Mouse (Mus musculus) stomach, embryonic 16.5 days (tissue): ENCODE data around the gene Nrbf2. TPM values are rescaled to one million over a fixed set of nuclear protein-coding genes. Genes with fewer than 3 reads are reported as not detected.

Experiments used
- ATAC-seq: fragments of 200-750 bp; cut with Nextera tagmentation; 2 replicates; pipeline ENCODE4 v1.8.0; 2017; ENCODE audit warnings: moderate number of reproducible peaks, moderate TSS enrichment; ENCODE audit not compliant: insufficient read depth, low FRiP score
- H3K27ac ChIP-seq: fragments of 300-500 bp; sonication (generic); 2 replicates; pipeline ENCODE4 v1.5.1; 2014; ENCODE audit warnings: low read length
- H3K27me3 ChIP-seq: fragments of 300-500 bp; sonication (generic); 2 replicates; pipeline ENCODE4 v1.6.1; 2014; ENCODE audit warnings: low read length, control low read depth, mixed read lengths; ENCODE audit not compliant: control insufficient read depth, insufficient read depth
- H3K36me3 ChIP-seq: fragments of 300-500 bp; sonication (generic); 2 replicates; pipeline ENCODE4 v1.6.1; 2014; ENCODE audit warnings: low read length; ENCODE audit not compliant: control insufficient read depth, insufficient read depth
- H3K4me1 ChIP-seq: fragments of 300-500 bp; sonication (generic); 2 replicates; pipeline ENCODE4 v1.6.1; 2014; ENCODE audit warnings: low read length, control low read depth, mixed read lengths; ENCODE audit not compliant: control insufficient read depth, insufficient read depth
- H3K4me2 ChIP-seq: fragments of 300-500 bp; sonication (generic); 2 replicates; pipeline ENCODE4 v1.6.1; 2014; ENCODE audit warnings: low read depth, low read length, mixed read lengths
- H3K4me3 ChIP-seq: fragments of 300-500 bp; sonication (generic); replicated peaks from 2 replicates; pipeline ENCODE4 v1.5.1; 2014; ENCODE audit warnings: mild to moderate bottlenecking, low read length
- H3K9ac ChIP-seq: fragments of 300-500 bp; sonication (generic); 2 replicates; pipeline ENCODE4 v1.6.1; 2014; ENCODE audit warnings: low read length
- H3K9me3 ChIP-seq: fragments of 300-500 bp; sonication (generic); replicated peaks from 2 replicates; pipeline ENCODE4 v1.6.1; 2016; ENCODE audit warnings: low read length, control low read depth; ENCODE audit not compliant: control insufficient read depth
- WGBS: fragments of 180-500 bp; shearing (Covaris S2); extraction: QIAGEN DNeasy Blood & Tissue Kit; methylation state at CpG from one replicate; pipeline ENCODE4 v1.1.7; 2014; 5-methylcytosine and 5-hydroxymethylcytosine counted together
- polyA plus RNA-seq: library from polyadenylated mRNA; unstranded; fragments of >200 nt; fragmentation: Nextera tagmentation; extraction: Ambion mirVana; gene quantifications from 2 replicates; pipeline ENCODE4 v1.2.1, GENCODE M21; 2015

Nrbf2 gene
- polyA plus RNA-seq: 35.7 and 37.6 TPM in 2 replicates

DNA sequence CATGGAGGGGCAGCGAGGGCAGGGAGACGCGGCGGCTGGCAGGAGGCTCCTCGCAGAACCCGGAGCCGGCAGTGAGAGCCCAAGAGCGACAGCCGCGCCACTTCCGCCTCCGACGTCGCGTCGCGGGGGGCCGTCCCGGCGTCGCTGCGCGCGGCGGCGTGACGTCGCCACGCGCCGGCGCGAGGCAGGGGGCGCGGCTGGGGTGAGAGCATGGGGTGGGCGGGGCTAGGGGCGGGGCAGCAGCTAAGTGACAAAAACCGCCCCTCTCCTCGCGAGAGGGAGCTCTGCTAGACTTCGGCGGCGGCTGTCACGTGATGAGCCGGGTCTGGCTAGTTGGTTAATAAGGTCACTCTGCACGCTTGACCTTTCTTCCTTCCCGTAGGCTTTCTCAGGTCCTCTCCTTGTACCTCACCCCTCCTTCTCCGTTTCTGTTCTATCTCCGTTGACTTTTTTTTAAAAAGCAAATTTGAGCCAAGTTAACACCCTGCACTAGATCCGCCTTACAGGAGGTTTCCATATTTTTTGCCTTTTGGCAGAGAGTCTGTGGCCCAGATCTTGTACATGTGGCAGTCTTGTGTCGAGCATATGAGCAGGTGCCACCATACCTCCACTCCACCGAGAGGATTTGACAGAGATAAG, at the start of gene Nrbf2:
Nrbf2 (minus strand) TSS at position 130 of the 639 bp plus-strand sequence.
- H3K4me1 ChIP-seq: peaks cover 17% of the 10 kb centered on the region
- peak within 1 kb of the TSS; percentile 76 for H3K27ac ChIP-seq
- ATAC-seq: peak; percentile 91
- no peaks in the 10 kb centered on the region for H3K9me3 ChIP-seq
- H3K4me2 ChIP-seq: peak within 1 kb of the TSS; percentile 81
- H3K36me3 ChIP-seq: no peaks in the 10 kb centered on the region
- peak within 1 kb of the TSS; percentile 91 for H3K9ac ChIP-seq
- H3K4me3 ChIP-seq: peak within 1 kb of the TSS; percentile 90
- H3K27me3 ChIP-seq: no peaks in the 10 kb centered on the region
- WGBS: 2% methylated on average over 52 of the region's 52 CpGs

GRCm38 (mm10) chr10:67330580-67330979, 45.5 kb upstream of the Nrbf2 start:
- Histone ChIP-seq H3K27me3 (no peaks in the 10 kb centered on the region; the same call in 1 of the 2 replicates), H3K4me1 (no peaks in the 10 kb centered on the region), H3K9ac (no peak overlapping the region), H3K9me3 (no peaks in the 10 kb centered on the region), H3K27ac (no peak overlapping the region), H3K4me3 (no peak overlapping the region), H3K36me3 (no peaks in the 10 kb centered on the region), H3K4me2 (no peak overlapping the region)
- 55% methylated on average over 2 of the region's 2 CpGs for WGBS
- no peak for ATAC-seq

DNA sequence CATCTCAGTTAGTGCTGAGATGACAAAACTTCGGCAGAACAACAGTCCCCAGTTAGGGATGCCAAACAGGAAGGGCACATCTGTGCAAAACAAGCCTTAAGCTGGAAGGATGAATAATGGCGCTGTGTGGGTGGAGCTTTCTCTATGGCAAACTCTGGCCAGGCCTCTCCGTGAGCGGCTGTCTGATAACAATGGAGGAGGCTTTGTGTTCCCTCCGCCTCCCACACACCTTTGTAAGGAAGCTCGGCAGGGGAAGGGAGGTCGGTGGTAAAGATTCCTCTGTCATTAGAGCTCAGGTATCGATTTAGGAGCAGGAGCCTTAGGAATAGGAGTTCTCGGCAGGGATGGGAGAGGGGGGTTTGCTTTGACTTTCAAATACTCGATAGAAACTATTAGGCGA, 44.6 kb upstream of the Nrbf2 start:
- Histone ChIP-seq H3K27ac (no peak overlapping the region), H3K27me3 (no peaks in the 10 kb centered on the region; the same call in 1 of the 2 replicates), H3K4me2 (no peak overlapping the region), H3K9me3 (no peaks in the 10 kb centered on the region), H3K4me1 (no peaks in the 10 kb centered on the region), H3K9ac (no peak overlapping the region), H3K36me3 (no peaks in the 10 kb centered on the region), H3K4me3 (no peak overlapping the region)
- 35% methylated on average over 11 of the region's 11 CpGs for WGBS
- no peak for ATAC-seq

DNA sequence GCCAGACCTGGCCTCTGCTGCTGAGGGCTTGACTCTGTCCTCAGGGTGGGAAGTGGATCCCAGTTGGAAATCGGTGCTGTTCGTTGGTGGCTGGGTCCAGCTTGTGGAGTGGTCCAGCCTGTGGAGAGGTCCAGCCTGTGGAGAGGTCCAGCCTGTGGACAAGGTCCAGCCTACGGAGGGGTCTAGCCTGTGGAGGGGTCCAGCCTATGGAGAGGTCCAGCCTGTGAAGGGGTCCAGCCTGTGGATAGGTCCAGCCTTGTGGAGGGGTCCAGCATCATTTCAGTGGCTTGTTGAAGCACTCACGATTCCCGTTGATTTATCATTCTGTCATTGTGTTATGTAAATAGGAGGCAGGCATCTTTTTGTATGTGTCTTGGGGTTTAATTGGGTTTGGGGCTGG, 43.1 kb upstream of the Nrbf2 start:
- ATAC-seq: no peak
- 72% methylated on average over 5 of the region's 5 CpGs for WGBS
- H3K36me3 ChIP-seq: no peaks in the 10 kb centered on the region
- no peaks in the 10 kb centered on the region; the same call in 1 of the 2 replicates for H3K27me3 ChIP-seq
- H3K4me2 ChIP-seq: no peak overlapping the region
- no peak overlapping the region for H3K4me3 ChIP-seq
- H3K27ac ChIP-seq: no peak overlapping the region
- H3K9ac ChIP-seq: no peak overlapping the region
- H3K4me1 ChIP-seq: no peaks in the 10 kb centered on the region
- H3K9me3 ChIP-seq: no peaks in the 10 kb centered on the region

DNA sequence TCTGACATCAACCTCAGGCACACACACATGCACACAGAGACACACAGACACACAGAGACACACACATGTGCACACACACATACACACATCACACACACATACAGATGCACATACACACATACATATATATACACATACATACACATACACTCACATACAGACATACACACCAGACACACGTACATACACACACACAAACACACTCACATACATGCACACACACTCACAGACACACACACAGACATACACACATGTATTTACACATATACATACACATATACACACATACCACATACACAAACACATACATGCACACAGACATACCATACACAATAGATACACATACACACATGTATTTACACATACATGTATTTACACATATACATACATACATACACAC, 38.9 kb upstream of the Nrbf2 start:
- no peak overlapping the region for H3K9ac ChIP-seq
- H3K27ac ChIP-seq: no peak overlapping the region
- WGBS: 76% methylated on average over 1 of the region's 1 CpGs
- H3K36me3 ChIP-seq: no peaks in the 10 kb centered on the region
- H3K4me2 ChIP-seq: no peak overlapping the region
- no peaks in the 10 kb centered on the region for H3K9me3 ChIP-seq
- H3K4me1 ChIP-seq: no peaks in the 10 kb centered on the region
- H3K27me3 ChIP-seq: no peaks in the 10 kb centered on the region; the same call in 1 of the 2 replicates
- no peak for ATAC-seq
- H3K4me3 ChIP-seq: no peak overlapping the region

DNA sequence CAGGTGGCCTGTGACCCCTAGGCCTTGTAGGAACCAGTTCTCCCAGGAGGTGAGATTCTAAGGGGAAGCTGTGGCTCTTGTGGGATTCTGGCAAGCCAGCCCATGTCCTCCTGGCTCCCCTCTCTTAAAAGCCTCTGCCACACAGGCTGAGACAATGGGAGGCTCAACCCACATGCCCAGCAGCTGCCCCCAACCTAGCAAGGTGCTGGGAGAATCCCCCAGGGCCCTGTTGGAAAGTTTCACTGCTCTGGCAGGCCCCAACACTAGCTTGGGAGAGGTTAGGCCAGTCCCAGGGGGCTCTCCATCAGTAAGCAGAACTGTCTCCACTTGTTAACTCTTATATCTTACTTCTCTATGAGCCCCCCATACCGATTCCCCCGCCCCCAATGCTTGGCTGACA, 36.3 kb upstream of the Nrbf2 start:
- no peak for ATAC-seq
- H3K27me3 ChIP-seq: no peaks in the 10 kb centered on the region
- H3K9me3 ChIP-seq: no peaks in the 10 kb centered on the region

DNA sequence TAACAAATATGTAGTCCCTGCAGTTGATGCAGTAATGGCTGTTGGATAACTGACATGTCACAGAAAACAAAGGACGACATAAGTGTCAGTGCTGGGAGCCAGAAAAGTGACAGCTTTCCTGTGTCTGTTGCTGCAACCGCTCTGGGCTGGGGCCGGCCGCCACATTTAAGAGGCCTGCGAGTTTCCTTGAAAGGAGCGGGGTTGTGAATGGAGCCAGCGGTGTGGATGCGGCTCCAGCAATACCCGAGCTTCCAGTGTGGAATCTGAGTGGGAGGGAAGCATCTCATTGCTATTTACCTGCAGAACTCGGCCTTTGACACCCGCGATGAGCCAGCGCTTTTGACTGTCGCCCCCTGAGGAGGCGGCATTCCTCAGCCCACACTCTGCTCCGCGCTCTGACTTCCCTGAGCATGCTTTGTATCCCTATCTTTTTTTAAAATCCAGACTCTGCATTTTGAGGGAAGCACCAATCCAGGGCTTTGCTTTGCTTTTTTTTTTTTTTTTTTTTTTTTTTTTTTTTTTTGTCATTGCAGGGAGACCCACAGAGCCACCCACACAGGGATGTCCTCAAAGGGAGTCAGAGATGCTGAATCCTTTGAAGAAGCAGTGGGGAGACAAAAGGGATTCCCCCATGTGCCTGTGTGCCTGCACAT, 35.2 kb upstream of the Nrbf2 start:
- H3K4me1 ChIP-seq: no peaks in the 10 kb centered on the region
- 23% methylated on average over 17 of the region's 17 CpGs for WGBS
- H3K4me2 ChIP-seq: 0 out of 2 replicates have a peak overlapping the region, but pooled peaks have one; percentile 1
- H3K4me3 ChIP-seq: no peak overlapping the region
- ATAC-seq: no peak
- H3K36me3 ChIP-seq: no peaks in the 10 kb centered on the region
- H3K9ac ChIP-seq: no peak overlapping the region
- H3K27me3 ChIP-seq: no peaks in the 10 kb centered on the region
- H3K9me3 ChIP-seq: no peaks in the 10 kb centered on the region
- H3K27ac ChIP-seq: no peak overlapping the region

More for the DNA sequence above, 36.3 kb upstream of the Nrbf2 start:
- Histone ChIP-seq H3K4me1 (no peaks in the 10 kb centered on the region), H3K27ac (no peak overlapping the region), H3K9ac (no peak overlapping the region), H3K36me3 (no peaks in the 10 kb centered on the region), H3K4me3 (no peak overlapping the region), H3K4me2 (no peak overlapping the region)
- 92% methylated on average over 2 of the region's 2 CpGs for WGBS

GRCm38 (mm10) chr10:67319016-67319725, 34.1 kb upstream of the Nrbf2 start:
- Histone ChIP-seq H3K9ac (no peak overlapping the region), H3K4me3 (no peak overlapping the region), H3K4me1 (no peaks in the 10 kb centered on the region), H3K27ac (no peak overlapping the region), H3K9me3 (no peaks in the 10 kb centered on the region), H3K4me2 (no peak overlapping the region), H3K27me3 (no peaks in the 10 kb centered on the region), H3K36me3 (no peaks in the 10 kb centered on the region)
- no peak for ATAC-seq
- WGBS: 78% methylated on average over 13 of the region's 13 CpGs

GRCm38 (mm10) chr10:67317931-67318460, 32.9 kb upstream of the Nrbf2 start:
- Histone ChIP-seq H3K27me3 (no peaks in the 10 kb centered on the region), H3K36me3 (no peaks in the 10 kb centered on the region), H3K9ac (0 out of 2 replicates have a peak overlapping the region, but pooled peaks have one; percentile 11), H3K4me2 (peak overlapping the region; percentile 56), H3K9me3 (no peaks in the 10 kb centered on the region), H3K27ac (no peak overlapping the region), H3K4me3 (peak overlapping the region; percentile 15), H3K4me1 (no peaks in the 10 kb centered on the region)
- no peak for ATAC-seq
- WGBS: 3% methylated on average over 20 of the region's 20 CpGs
